Mouse (Mus musculus) adrenal gland, adult 2 months (tissue): ENCODE data around the gene Kazn. TPM values are rescaled to one million over a fixed set of nuclear protein-coding genes. Genes with fewer than 3 reads are reported as not detected.

ENCODE experiments used
- DNase-seq: peaks from one replicate; pipeline ENCODE4 v3.0.0; 2021
- polyA plus RNA-seq: library from polyadenylated mRNA; depleted of rRNA; stranded (reverse); fragments of >200 nt; gene quantifications from 2 replicates; pipeline ENCODE4 v1.2.3, GENCODE M21; 2012
- total RNA-seq, 2 experiments: library from RNA; stranded (reverse); gene quantifications; 2 replicates each; pipeline ENCODE4 v1.2.3; 2021

Gene Kazn
- total and polyA plus RNA-seq, 3 experiments: 19.1 to 47.4 (median 22.6) TPM

GRCm38 (mm10) chr4:142162729-142163128 lies 76.5 kb downstream of the Kazn start:
- DNase-seq: no peak

- DNase-seq: no peak
Measured at GRCm38 (mm10) chr4:142162102-142162501, 77.1 kb downstream of the Kazn start.

- peak; percentile 29 for DNase-seq
Measured at GRCm38 (mm10) chr4:142160041-142160440, 79.2 kb downstream of the Kazn start.

GRCm38 (mm10) chr4:142156506-142156905 lies 82.7 kb downstream of the Kazn start:
- DNase-seq: no peak

- peak; percentile 53 for DNase-seq
Measured at GRCm38 (mm10) chr4:142154246-142154645, 85.0 kb downstream of the Kazn start.

- peak; percentile 85 for DNase-seq
Measured at GRCm38 (mm10) chr4:142153526-142153925, 85.7 kb downstream of the Kazn start.

- no peak for DNase-seq
Measured at GRCm38 (mm10) chr4:142152733-142153422, 86.3 kb downstream of the Kazn start.

- DNase-seq: no peak
Measured at GRCm38 (mm10) chr4:142150086-142150485, 89.1 kb downstream of the Kazn start.

- no peak for DNase-seq
Measured at GRCm38 (mm10) chr4:142149202-142149601, 90.0 kb downstream of the Kazn start.

- DNase-seq: no peak
Measured at GRCm38 (mm10) chr4:142147671-142148070, 91.5 kb downstream of the Kazn start.

GRCm38 (mm10) chr4:142144096-142144495 lies 95.1 kb downstream of the Kazn start:
- no peak for DNase-seq

GRCm38 (mm10) chr4:142143290-142143689 lies 95.9 kb downstream of the Kazn start:
- no peak for DNase-seq

GRCm38 (mm10) chr4:142139729-142140128 lies 99.5 kb downstream of the Kazn start:
- no peak for DNase-seq

- DNase-seq: no peak
Measured at GRCm38 (mm10) chr4:142138356-142139099, 100.7 kb downstream of the Kazn start.

GRCm38 (mm10) chr4:142136766-142137503 lies 102.3 kb downstream of the Kazn start:
- no peak for DNase-seq

GRCm38 (mm10) chr4:142135515-142135914 lies 103.7 kb downstream of the Kazn start:
- no peak for DNase-seq

- DNase-seq: no peak
Measured at GRCm38 (mm10) chr4:142130162-142130561, 109.0 kb downstream of the Kazn start.

- no peak for DNase-seq
Measured at GRCm38 (mm10) chr4:142127275-142127788, 111.9 kb downstream of the Kazn start.

- DNase-seq: no peak
Measured at GRCm38 (mm10) chr4:142126641-142127274, 112.4 kb downstream of the Kazn start.

GRCm38 (mm10) chr4:142121164-142121563 lies 118.0 kb downstream of the Kazn start:
- no peak for DNase-seq

GRCm38 (mm10) chr4:142118522-142118921 lies 120.7 kb downstream of the Kazn start:
- no peak for DNase-seq

GRCm38 (mm10) chr4:142117993-142118392 lies 121.2 kb downstream of the Kazn start:
- DNase-seq: no peak
